In genomic region chr1:185448936-185449335, GRCm38 (mm10) we compare ENCODE assay signal across 24 mouse cellular contexts. TPM values are rescaled to one million over a fixed set of nuclear protein-coding genes. Genes with fewer than 3 reads are reported as not detected.
DNase-seq lines count a peak whose midpoint lies in the region; ATAC-seq lines count a peak whose summit lies in the region.
"Had no signal": no experiment of that assay in that cellular context is flagged by ENCODE, and none has a peak within 500 bp of the region (broad histone marks: within the 10 kb centered on the region; RNA-seq: fewer than 3 reads in every experiment).

No protein-coding gene starts in this region.

- H3K9me3 ChIP-seq in liver, embryonic 11.5 days (ENCODE audit: control insufficient read depth, low read length) = no peaks in the 10 kb centered on the region
- no peaks in the 10 kb centered on the region for H3K9me3 ChIP-seq in intestine, embryonic 14.5 days (ENCODE audit: control insufficient read depth, low read length)
- H3K9me3 ChIP-seq in liver, embryonic 13.5 days (replicated peaks) = no peaks in the 10 kb centered on the region
- H3K9me3 ChIP-seq in kidney, embryonic 15.5 days (replicated peaks) = no peaks in the 10 kb centered on the region
- H3K9me3 ChIP-seq: embryonic facial prominence, embryonic 13.5 days; forebrain, embryonic 13.5 days; heart, embryonic 12.5 days; hindbrain, embryonic 12.5 days had no signal

- no peak overlapping the region for H3K4me3 ChIP-seq in liver, embryonic 11.5 days (ENCODE audit: low read depth, low read length)
- no peak overlapping the region for H3K4me3 ChIP-seq in intestine, embryonic 14.5 days (ENCODE audit: low read depth, low read length)
- H3K4me3 ChIP-seq in liver, embryonic 13.5 days (replicated peaks) = no peak overlapping the region
- H3K4me3 ChIP-seq in kidney, embryonic 15.5 days (replicated peaks) = no peak overlapping the region
- H3K4me3 ChIP-seq: embryonic facial prominence, embryonic 13.5 days; forebrain, embryonic 13.5 days; heart, embryonic 12.5 days; hindbrain, embryonic 12.5 days had no signal

- 82% methylated on average over 7 of the region's 7 CpGs for WGBS in liver, embryonic 11.5 days
- 75% methylated on average over 7 of the region's 7 CpGs for WGBS in intestine, embryonic 14.5 days
- 76% methylated on average over 7 of the region's 7 CpGs for WGBS in liver, embryonic 13.5 days (ENCODE audit: insufficient replicate concordance)
- 86% methylated on average over 7 of the region's 7 CpGs for WGBS in kidney, embryonic 15.5 days

- no peaks in the 10 kb centered on the region for H3K27me3 ChIP-seq in liver, embryonic 11.5 days (replicated peaks; ENCODE audit: control insufficient read depth, insufficient read depth, low read length)
- peaks cover 4% of the 10 kb centered on the region; the same call in 1 of the 2 replicates for H3K27me3 ChIP-seq in intestine, embryonic 14.5 days (replicated peaks; ENCODE audit: control insufficient read depth, insufficient read depth, low read length)
- peaks cover 3% of the 10 kb centered on the region; the same call in 1 of the 2 replicates for H3K27me3 ChIP-seq in liver, embryonic 13.5 days
- H3K27me3 ChIP-seq in kidney, embryonic 15.5 days = peaks cover 10% of the 10 kb centered on the region
- H3K27me3 ChIP-seq: forebrain, embryonic 13.5 days had no signal

- H3K9ac ChIP-seq in liver, embryonic 11.5 days (ENCODE audit: low read depth, low read length) = no peak overlapping the region
- H3K9ac ChIP-seq in intestine, embryonic 14.5 days (ENCODE audit: low read length) = no peak overlapping the region
- no peak overlapping the region for H3K9ac ChIP-seq in liver, embryonic 13.5 days
- no peak overlapping the region for H3K9ac ChIP-seq in kidney, embryonic 15.5 days
- H3K9ac ChIP-seq: embryonic facial prominence, embryonic 13.5 days; forebrain, embryonic 13.5 days; forebrain, postnatal 0 days; heart, embryonic 12.5 days; hindbrain, embryonic 12.5 days had no signal

- no peaks in the 10 kb centered on the region for H3K36me3 ChIP-seq in liver, embryonic 11.5 days (ENCODE audit: control insufficient read depth, insufficient read depth, low read length)
- no peaks in the 10 kb centered on the region for H3K36me3 ChIP-seq in intestine, embryonic 14.5 days (ENCODE audit: control insufficient read depth, insufficient read depth, low read length)
- no peaks in the 10 kb centered on the region for H3K36me3 ChIP-seq in liver, embryonic 13.5 days
- no peaks in the 10 kb centered on the region for H3K36me3 ChIP-seq in kidney, embryonic 15.5 days
- H3K36me3 ChIP-seq: embryonic facial prominence, embryonic 13.5 days; heart, embryonic 12.5 days; hindbrain, embryonic 12.5 days had no signal

- ATAC-seq in liver, embryonic 11.5 days (replicated peaks; ENCODE audit: low FRiP score) = no peak
- ATAC-seq in intestine, embryonic 14.5 days (replicated peaks; ENCODE audit: low FRiP score, low TSS enrichment, low read depth) = 0 out of 2 replicates have a peak, but pooled peaks have one; percentile 32
- no peak for ATAC-seq in liver, embryonic 13.5 days (ENCODE audit: low read depth)
- ATAC-seq in kidney, embryonic 15.5 days (replicated peaks; ENCODE audit: low FRiP score) = no peak
- ATAC-seq: activated CD4-positive, CD25-positive, alpha-beta regulatory T cell, adult 4 months; forebrain, embryonic 13.5 days; forebrain, postnatal 0 days; Patski had no signal

- DNase-seq in liver, embryonic 11.5 days (ENCODE audit: low spot score) = no peak
- no peak for DNase-seq in liver
- no peak for DNase-seq in intestine, embryonic 14.5 days (ENCODE audit: low spot score)
- DNase-seq in liver, embryonic 13.5 days = no peak
- no peak for DNase-seq in thymus, postnatal 36 days
- no peak for DNase-seq in adrenal gland, adult 8-10 months
- DNase-seq: adrenal gland, postnatal 25 days; cerebellum, adult 18-20 months; cerebellum, adult 9-11 months; cerebellum, postnatal 36 days; forebrain, postnatal 0 days; gastrocnemius, postnatal 14 days; heart, postnatal 4 days had no signal

- H3K4me2 ChIP-seq in liver, embryonic 11.5 days = 0 out of 2 replicates have a peak overlapping the region, but pooled peaks have one; percentile 23
- H3K4me2 ChIP-seq in intestine, embryonic 14.5 days (ENCODE audit: low read length) = no peak overlapping the region
- no peak overlapping the region for H3K4me2 ChIP-seq in liver, embryonic 13.5 days
- H3K4me2 ChIP-seq in kidney, embryonic 15.5 days = no peak overlapping the region
- H3K4me2 ChIP-seq: embryonic facial prominence, embryonic 13.5 days; forebrain, embryonic 13.5 days; hindbrain, embryonic 12.5 days had no signal

- no peak overlapping the region for H3K27ac ChIP-seq in liver, embryonic 11.5 days (ENCODE audit: low read depth, low read length)
- H3K27ac ChIP-seq in intestine, embryonic 14.5 days (ENCODE audit: low read depth) = no peak overlapping the region
- H3K27ac ChIP-seq in liver, embryonic 13.5 days = peak overlapping the region; percentile 98
- H3K27ac ChIP-seq in kidney, embryonic 15.5 days = no peak overlapping the region
- H3K27ac ChIP-seq: embryonic facial prominence, embryonic 13.5 days; forebrain, embryonic 13.5 days; hindbrain, embryonic 12.5 days had no signal

- H3K4me1 ChIP-seq in liver, embryonic 11.5 days (replicated peaks; ENCODE audit: control insufficient read depth, insufficient read depth, low read length) = peaks cover 22% of the 10 kb centered on the region; the same call in 1 of the 2 replicates
- H3K4me1 ChIP-seq in intestine, embryonic 14.5 days (replicated peaks; ENCODE audit: control insufficient read depth, insufficient read depth, low read length) = no peaks in the 10 kb centered on the region
- peaks cover 63% of the 10 kb centered on the region for H3K4me1 ChIP-seq in liver, embryonic 13.5 days (replicated peaks)
- no peaks in the 10 kb centered on the region for H3K4me1 ChIP-seq in kidney, embryonic 15.5 days
- H3K4me1 ChIP-seq: embryonic facial prominence, embryonic 13.5 days; forebrain, embryonic 13.5 days; heart, embryonic 12.5 days; hindbrain, embryonic 12.5 days had no signal

RNA-seq across cellular contexts. Expression of gene Slc30a10, which starts 5.7 kb away (rescaled TPM):
- 22.8 and 23.5 TPM in 2 replicates for polyA plus RNA-seq in liver, embryonic 11.5 days (2014; fragmentation: Nextera tagmentation; extraction: Ambion mirVana)
- polyA plus RNA-seq in intestine, embryonic 14.5 days (2014; fragmentation: Nextera tagmentation; extraction: Ambion mirVana) = 1.1 and 1.2 TPM in 2 replicates
- polyA plus RNA-seq in liver, embryonic 13.5 days (2015; fragmentation: Nextera tagmentation; extraction: Ambion mirVana) = 10.4 and 12.5 TPM in 2 replicates
- polyA plus RNA-seq in kidney, embryonic 15.5 days (2015; fragmentation: Nextera tagmentation; extraction: Ambion mirVana) = 0.10 and 0.38 TPM in 2 replicates
- not detected for total RNA-seq in adrenal gland, adult 8-10 months (2022)
- total RNA-seq: adrenal gland, adult 18-20 months; adrenal gland, postnatal 25 days; granulocyte monocyte progenitor cell, adult 5-6 weeks; heart, adult 8-10 months; heart, postnatal 4 days had no signal
- polyA plus RNA-seq: activated CD4-positive, CD25-positive, alpha-beta regulatory T cell, adult 4 months; C2C12; Patski had no signal
